Mouse (Mus musculus) layer of hippocampus, adult 2 months (tissue): ENCODE data around the gene Mitf. TPM values are rescaled to one million over a fixed set of nuclear protein-coding genes. Genes with fewer than 3 reads are reported as not detected.

Experiments used
- DNase-seq, 2 experiments: peaks; one replicate each; pipeline ENCODE4 v3.0.0; 2022; ENCODE audit warnings: low spot score in 2 of 2
- H3K27ac ChIP-seq: fragments of 200-600 bp; 2 replicates; pipeline ENCODE4 v1.8.1; 2022
- H3K4me3 ChIP-seq: fragments of 200-600 bp; 2 replicates; pipeline ENCODE4 v1.8.1; 2022; ENCODE audit warnings: mild to moderate bottlenecking
- CTCF ChIP-seq: fragments of 200-600 bp; conservative IDR thresholded peaks from 2 replicates; pipeline ENCODE4 v1.8.1; 2022; ENCODE audit warnings: antibody characterized with exemption, mild to moderate bottlenecking, moderate library complexity
- total RNA-seq, 2 experiments: library from RNA; stranded (reverse); gene quantifications; 2 replicates each; pipeline ENCODE4 v1.2.3; 2021

Gene Mitf
- total RNA-seq, 2 experiments from 2014 or later = 7.2 to 7.9 TPM

DNA sequence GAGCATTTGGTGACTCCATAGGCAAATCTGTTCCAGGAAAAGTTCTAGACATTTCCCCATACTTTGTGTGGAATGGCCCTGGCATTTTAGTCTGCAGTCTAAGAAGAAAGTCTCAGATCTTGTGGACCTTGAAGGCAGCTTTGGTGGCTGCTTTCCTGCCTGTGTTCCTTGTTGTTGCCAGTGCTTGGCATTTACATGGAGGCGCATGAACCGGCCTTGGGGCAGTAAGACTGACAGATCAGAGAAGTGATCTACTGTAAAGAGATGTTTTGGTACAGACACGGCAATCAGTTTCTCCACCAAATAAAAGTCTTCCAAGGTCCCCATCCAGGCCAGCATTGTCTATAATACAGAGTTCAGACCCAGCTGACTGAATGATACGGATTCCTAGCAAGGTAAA, 25.6 kb downstream of the Mitf start:
- Histone ChIP-seq H3K27ac (no peak overlapping the region), H3K4me3 (no peak overlapping the region)
- TF ChIP-seq CTCF = no peak
- DNase-seq = no peak

DNA sequence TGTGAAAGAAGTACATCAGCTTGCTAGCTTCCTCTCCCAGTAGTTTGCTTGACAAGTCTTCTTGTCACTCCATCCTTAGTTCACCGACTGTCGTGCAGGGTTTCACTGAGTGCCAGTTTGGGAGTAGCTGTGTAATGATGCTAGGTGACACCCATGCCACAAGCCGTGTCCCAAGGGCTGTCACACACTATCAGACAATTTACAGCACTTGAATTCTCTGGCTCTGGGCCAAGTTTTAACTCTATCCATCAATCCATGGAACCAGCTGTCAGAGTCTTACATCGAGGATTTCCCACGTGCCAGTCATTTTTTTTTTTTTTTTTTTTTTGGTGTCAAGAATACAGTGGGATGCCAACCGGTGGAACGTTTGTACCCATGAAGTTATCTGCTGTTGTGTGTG, 29.3 kb downstream of the Mitf start:
- Histone ChIP-seq H3K27ac (no peak overlapping the region), H3K4me3 (no peak overlapping the region)
- no peak for DNase-seq
- no peak for TF ChIP-seq CTCF

DNA sequence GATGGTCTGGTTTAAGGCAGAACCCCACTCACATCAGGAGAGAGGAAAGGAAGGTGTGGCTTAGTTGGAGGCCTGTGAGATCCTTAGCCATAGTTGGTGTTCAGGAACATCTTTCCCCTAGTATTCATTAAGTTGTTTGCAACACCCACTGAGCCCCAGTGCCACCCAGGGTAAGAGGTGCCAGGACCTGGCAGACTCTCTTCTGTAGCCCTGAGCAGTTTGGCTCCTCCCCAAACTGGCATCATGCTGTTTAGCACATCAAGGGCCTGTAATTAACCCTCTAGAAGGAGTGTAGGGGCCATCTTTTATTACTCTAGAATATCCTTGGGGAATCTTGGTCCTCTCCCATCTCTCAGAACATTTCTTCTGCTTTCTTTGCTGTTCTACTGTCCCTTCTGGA, 30.9 kb downstream of the Mitf start:
- Histone ChIP-seq H3K4me3 (no peak overlapping the region), H3K27ac (no peak overlapping the region)
- no peak for TF ChIP-seq CTCF
- no peak for DNase-seq

DNA sequence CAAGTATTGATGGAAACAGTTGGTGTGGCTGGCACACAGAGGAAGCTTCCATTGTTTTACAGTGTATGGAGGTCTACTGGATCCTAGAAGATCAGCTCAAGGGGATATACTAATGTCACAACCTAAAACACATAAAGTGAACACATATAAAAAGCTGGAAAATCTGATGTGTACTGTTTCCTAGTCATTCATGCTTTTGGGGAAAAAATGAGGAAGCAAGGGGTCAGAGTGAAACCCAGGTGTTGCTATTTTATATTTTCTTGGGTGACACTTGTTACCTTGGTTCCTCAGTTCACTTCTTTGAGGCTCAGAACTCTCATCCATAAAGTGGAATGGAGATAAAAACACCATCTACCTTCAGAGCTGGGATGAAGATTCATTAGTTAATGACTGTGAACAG, 32.7 kb downstream of the Mitf start:
- H3K27ac ChIP-seq = no peak overlapping the region
- no peak overlapping the region for H3K4me3 ChIP-seq
- no peak for TF ChIP-seq CTCF
- no peak for DNase-seq

DNA sequence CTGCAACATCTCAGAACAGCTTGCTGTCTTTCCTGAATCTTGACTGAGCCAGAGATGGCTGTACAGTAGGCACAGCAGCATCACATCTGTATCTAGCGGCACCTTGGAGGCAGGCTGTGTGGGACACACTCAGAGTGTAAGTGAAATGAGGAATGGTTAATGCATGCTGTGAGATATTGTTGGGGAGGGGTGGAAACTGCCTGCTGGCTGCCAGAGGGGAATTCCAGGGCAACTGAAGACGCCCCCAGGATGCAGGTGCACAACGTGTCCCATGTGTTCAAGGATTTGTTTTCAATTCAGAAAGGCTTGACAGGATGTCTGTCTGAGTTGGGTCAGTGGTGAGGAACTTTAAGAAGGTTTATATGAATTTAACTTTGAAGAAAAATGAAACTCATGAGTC, 37.3 kb downstream of the Mitf start:
- no peak for TF ChIP-seq CTCF

DNA sequence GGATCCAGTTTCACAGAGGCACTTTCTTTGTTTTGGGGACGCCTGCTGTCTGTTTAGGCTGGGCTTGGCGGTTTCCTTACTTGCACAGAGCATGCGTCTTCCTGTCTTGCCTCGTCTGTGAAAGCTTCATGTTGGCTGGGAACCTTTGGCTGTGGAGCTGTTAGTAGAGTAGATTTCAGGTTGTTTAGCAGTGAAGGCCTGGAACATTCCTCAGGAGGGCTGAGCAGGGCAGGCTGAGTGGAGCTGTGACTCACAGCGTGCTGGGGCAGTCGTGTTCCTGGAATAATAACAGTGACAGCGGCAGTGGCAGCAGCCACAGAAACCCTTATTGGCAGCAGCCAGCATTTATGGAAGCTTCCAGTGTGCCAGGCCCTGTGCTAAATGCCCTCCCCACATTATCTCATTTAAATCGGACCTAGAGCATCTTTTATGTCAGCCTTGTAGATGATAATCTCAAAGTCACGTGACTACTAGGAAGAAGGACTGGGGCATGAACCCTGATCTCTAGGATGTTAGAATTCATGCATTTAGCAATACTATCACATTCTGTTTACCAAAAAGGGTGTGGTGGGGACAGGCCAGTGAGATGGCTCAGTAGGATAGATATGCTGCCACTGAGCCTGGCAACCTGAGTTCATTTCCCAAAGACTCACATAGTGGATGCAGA, 41.5 kb downstream of the Mitf start:
- DNase-seq = peak; percentile 13 to 26
- Histone ChIP-seq H3K27ac (peak overlapping the region; percentile 74), H3K4me3 (no peak overlapping the region)
- no peak for TF ChIP-seq CTCF

More for the DNA sequence above, 37.3 kb downstream of the Mitf start:
- Histone ChIP-seq H3K27ac (no peak overlapping the region), H3K4me3 (no peak overlapping the region)
- no peak for DNase-seq

DNA sequence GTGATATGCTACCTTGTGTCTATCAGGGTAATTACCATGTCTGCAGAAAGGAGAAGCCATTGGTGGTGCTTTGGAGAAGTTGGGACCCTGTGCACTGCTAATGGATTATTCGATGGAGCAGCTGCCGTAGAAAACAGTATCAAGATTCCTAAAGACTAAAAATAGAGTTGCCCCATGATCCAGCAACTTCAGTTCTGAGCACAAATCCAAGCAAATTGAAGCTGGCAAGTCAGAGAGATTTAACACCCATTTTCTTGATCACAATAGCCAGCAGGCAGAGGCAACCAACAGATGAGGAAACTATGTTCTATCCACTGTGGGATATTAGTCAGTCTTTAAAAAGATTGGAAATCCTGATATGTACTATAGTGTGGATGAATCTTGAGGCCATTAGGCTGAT, 47.4 kb downstream of the Mitf start:
- TF ChIP-seq CTCF = no peak
- DNase-seq = no peak
- no peak overlapping the region for H3K4me3 ChIP-seq
- H3K27ac ChIP-seq = peak overlapping the region; percentile 79; the same call in 1 of the 2 replicates

DNA sequence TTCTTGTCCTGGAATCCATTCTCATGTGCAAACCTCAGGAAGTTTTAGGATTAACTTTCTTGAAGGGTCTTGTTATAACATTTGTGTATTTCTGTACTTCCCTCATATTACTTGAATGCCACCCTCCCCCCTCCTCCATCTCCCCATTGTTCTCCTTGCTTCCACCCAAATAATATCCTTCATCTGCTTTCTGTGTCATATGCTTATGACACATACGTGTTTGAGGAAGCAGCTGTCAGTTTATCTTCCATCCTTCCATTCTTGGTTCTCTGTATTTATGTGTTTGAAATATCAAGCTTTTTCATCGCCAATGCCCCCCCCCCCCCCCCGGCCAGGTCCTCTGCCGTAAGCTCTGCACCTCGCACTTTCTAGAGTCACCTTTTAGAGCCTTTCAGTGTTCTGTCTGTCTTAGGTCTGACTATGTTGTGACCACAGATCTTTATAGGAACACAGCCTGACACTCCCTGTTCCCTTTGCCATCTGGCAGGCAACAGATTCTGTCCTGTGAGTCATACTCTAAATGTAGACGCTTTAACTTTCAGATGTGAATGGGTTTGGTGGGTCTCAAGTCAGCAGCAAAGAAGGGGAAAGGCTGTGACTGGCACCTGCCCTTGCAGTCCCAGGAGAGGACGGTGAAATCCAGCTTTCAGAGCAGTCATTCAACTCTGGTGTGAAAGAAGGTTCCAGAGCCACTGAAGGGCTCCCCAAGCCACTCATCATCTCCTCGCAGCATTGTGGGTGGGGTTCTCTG, 48.7 kb downstream of the Mitf start:
- Histone ChIP-seq H3K4me3 (no peak overlapping the region), H3K27ac (peak overlapping the region; percentile 79)
- TF ChIP-seq CTCF = no peak
- DNase-seq = peak; percentile 68 to 73

DNA sequence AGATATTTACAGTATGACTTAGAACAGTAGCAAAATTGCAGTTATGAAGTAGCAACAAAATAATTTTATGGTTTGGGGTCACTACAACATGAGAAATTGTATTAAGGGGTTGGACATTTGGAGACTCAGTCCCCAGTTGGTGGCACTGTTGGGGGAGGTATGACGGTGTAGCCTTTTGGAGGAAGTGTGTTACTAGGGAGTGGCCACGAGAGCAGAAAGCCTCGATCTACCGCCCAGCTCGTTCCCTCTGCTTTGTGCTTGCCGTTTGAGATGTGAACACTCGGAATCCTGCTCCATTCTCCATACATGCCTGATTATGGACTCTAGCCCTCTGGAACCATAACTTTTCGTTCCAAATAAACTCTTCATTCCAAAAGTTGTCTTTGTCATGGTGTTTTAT, 49.6 kb downstream of the Mitf start:
- peak overlapping the region; percentile 79 for H3K27ac ChIP-seq
- TF ChIP-seq CTCF = no peak; the same call in 1 of the 2 replicates
- H3K4me3 ChIP-seq = no peak overlapping the region
- DNase-seq = no peak

DNA sequence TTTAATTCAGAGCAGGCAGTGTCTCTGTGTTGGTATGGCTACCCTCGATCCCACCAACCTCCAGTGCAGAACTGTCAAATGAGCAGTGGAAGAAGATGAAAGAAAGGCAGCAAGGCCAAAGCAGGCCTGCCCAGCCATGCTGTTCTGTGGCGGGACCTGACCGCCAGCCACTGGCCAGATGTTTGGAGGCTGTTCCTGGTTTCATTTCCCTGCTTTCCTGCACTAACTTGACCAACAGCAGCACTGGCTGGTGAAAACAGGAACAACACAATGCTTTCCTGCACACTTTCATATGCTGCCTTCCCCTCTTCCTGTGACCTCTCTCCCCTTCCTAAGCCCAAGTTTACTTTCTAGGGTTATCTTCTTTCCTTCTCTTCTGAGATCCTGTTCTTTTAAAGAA, 50.8 kb downstream of the Mitf start:
- H3K4me3 ChIP-seq = no peak overlapping the region
- H3K27ac ChIP-seq = no peak overlapping the region
- peak; percentile 55 for TF ChIP-seq CTCF
- DNase-seq = peak in 1 of 2 experiments; percentile 11

DNA sequence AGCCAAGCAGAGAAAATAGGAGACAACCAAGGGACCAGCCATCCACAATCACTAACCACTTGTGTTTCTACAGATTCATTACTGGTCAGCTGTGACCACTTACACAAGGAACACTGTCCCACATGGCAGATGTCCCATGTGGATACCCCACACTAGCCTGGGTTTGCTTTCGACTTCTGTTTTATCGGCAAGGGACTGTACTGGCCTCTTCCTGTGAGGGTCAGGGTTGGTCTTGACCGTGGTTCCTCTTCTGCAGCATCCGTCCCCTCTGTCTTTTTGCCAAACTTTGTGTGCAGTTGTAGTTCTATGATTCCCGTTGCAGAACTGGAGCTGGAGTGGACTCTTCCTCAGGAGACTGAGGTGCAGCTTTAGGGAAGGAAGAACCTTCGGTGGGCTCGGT, 59.7 kb downstream of the Mitf start:
- Histone ChIP-seq H3K27ac (no peak overlapping the region), H3K4me3 (no peak overlapping the region)
- no peak for DNase-seq
- TF ChIP-seq CTCF = no peak

DNA sequence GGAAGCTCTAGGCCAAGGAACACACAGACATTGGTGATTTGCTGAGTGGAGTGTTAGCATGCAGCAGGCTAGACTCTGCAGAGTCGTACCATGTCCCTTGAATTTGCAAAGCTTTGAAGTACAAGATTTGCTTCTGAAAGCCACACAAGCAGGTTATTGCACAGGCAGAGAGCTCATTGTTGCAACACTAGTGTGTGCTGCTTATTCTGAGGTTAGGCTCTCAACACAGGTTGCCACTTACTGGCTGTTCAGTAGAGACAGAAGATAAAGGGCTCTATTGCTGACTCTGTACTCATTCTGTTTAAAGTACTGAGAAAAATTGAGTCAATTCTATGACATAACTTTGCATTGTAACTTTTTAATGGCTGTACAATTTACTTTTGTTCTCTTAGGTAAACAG, 61.2 kb downstream of the Mitf start:
- DNase-seq = no peak
- Histone ChIP-seq H3K27ac (0 out of 2 replicates have a peak overlapping the region, but pooled peaks have one; percentile 7), H3K4me3 (no peak overlapping the region)
- TF ChIP-seq CTCF = no peak

DNA sequence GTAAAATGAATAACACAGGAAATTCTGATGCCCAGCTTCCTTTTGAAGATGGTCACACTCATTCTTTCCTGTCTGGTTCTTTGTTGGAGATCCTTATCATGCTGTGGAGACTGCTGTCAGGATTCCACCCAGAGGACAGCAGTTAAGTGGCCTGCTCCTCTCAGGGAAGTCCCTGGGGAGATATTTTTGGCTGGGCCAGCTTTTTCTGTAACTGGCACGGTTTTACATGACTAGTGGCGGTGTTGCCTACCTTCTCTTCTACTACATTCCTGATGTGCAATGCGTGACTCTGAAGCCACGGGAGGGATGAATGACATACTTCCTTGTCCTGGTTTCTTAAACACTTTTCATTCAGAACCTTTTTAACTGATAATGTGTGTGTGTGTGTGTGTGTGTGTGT, 63.1 kb downstream of the Mitf start:
- H3K27ac ChIP-seq = no peak overlapping the region
- no peak for DNase-seq
- TF ChIP-seq CTCF = no peak
- no peak overlapping the region for H3K4me3 ChIP-seq
